Mouse (Mus musculus) embryonic fibroblast, embryonic 13.5 days (primary cell): ENCODE measurements at regions not wholly inside any gene's neighbourhood (a gene's known extent, or its start where the extent isn't known, plus 50 kb on each side); places are given as distances from the start of the nearest gene placed in this dataset.
"Not testable (repeated sequence)": the region's sequence is repeated elsewhere in the genome, so short reads cannot be mapped to it uniquely, and the experiment has no call there.

Experiments used
- CTCF ChIP-seq: IDR thresholded peaks from 2 replicates; pipeline ENCODE4 v1.5.1; 2011; ENCODE audit warnings: mild to moderate bottlenecking, control low read depth, low read length, moderate library complexity, borderline replicate concordance; ENCODE audit not compliant: insufficient read depth
- POLR2A ChIP-seq: IDR thresholded peaks from 2 replicates; pipeline ENCODE4 v1.6.1; 2011; ENCODE audit warnings: low read depth, mild to moderate bottlenecking, control low read depth, low read length, moderate library complexity

- not testable (repeated sequence) for TF ChIP-seq CTCF, POLR2A
Measured at GRCm38 (mm10) chr13:62078893-62079292, 50.8 kb upstream of the Zfp808 start.
